7 mouse cellular contexts compared by ENCODE assay signal in genomic region chr7:112656141-112656662, GRCm38 (mm10). TPM values are rescaled to one million over a fixed set of nuclear protein-coding genes. Genes with fewer than 3 reads are reported as not detected.
A peak's percentile ranks its signal among the peaks of the same experiment; 100 is the strongest.
DNase-seq lines count a peak whose midpoint lies in the region; ATAC-seq and TF ChIP-seq lines count a peak whose summit lies in the region.

No protein-coding gene starts in this region.

- intact Hi-C loops in left cerebral cortex, adult 2 months (cut with DNase I), result no loop called here

- H3K9me3 ChIP-seq in embryonic facial prominence, embryonic 11.5 days (replicated peaks; ENCODE audit: control insufficient read depth, low read length), result no peaks in the 10 kb centered on the region
- no peaks in the 10 kb centered on the region for H3K9me3 ChIP-seq in heart, embryonic 14.5 days (ENCODE audit: control insufficient read depth, low read length)
- H3K9me3 ChIP-seq in stomach, embryonic 14.5 days (ENCODE audit: control insufficient read depth, low read depth, low read length), result no peaks in the 10 kb centered on the region
- no peaks in the 10 kb centered on the region for H3K9me3 ChIP-seq in hindbrain, embryonic 14.5 days (ENCODE audit: control insufficient read depth, low read length)

- H3K4me1 ChIP-seq in embryonic facial prominence, embryonic 11.5 days (ENCODE audit: control insufficient read depth, insufficient read depth, low read length), result no peaks in the 10 kb centered on the region
- H3K4me1 ChIP-seq in heart, embryonic 14.5 days (ENCODE audit: control insufficient read depth in 2 of 2, insufficient read depth in 2 of 2, low read length in 2 of 2), result peaks cover 26 to 59% of the 10 kb centered on the region in 2 experiments
- peaks cover 10% of the 10 kb centered on the region; the same call in 1 of the 2 replicates for H3K4me1 ChIP-seq in stomach, embryonic 14.5 days (ENCODE audit: control insufficient read depth, insufficient read depth, low read length)
- H3K4me1 ChIP-seq in hindbrain, embryonic 14.5 days (replicated peaks; ENCODE audit: control insufficient read depth, insufficient read depth, low read length), result 0 out of 2 replicates have a peak, but pooled peaks cover 5% of the 10 kb centered on the region

- TF ChIP-seq CTCF in left cerebral cortex, adult 2 months (IDR thresholded peaks at IDR 0.05), result no peak

- no peak overlapping the region; the same call in 1 of the 2 replicates for H3K4me2 ChIP-seq in embryonic facial prominence, embryonic 11.5 days (ENCODE audit: low read depth, low read length)
- H3K4me2 ChIP-seq in heart, embryonic 14.5 days (ENCODE audit: low read length), result peak overlapping the region; percentile 58
- H3K4me2 ChIP-seq in stomach, embryonic 14.5 days (replicated peaks; ENCODE audit: low read depth, low read length), result no peak overlapping the region
- no peak overlapping the region for H3K4me2 ChIP-seq in hindbrain, embryonic 14.5 days (replicated peaks)

- 44% methylated on average over 9 of the region's 9 CpGs for WGBS in embryonic facial prominence, embryonic 11.5 days
- WGBS in heart, embryonic 14.5 days, result under 1% methylated on average over 9 of the region's 9 CpGs
- WGBS in stomach, embryonic 14.5 days, result 15% methylated on average over 9 of the region's 9 CpGs
- WGBS in hindbrain, embryonic 14.5 days, result 58% methylated on average over 9 of the region's 9 CpGs

- no peak overlapping the region for H3K4me3 ChIP-seq in embryonic facial prominence, embryonic 11.5 days (ENCODE audit: low read depth, low read length)
- peak overlapping the region; percentile 20 to 27; a peak in 2 of 4 replicates for H3K4me3 ChIP-seq in heart, embryonic 14.5 days (ENCODE audit: control insufficient read depth in 1 of 2, insufficient read depth in 1 of 2, low read depth in 1 of 2, low read length in 2 of 2)
- H3K4me3 ChIP-seq in stomach, embryonic 14.5 days (ENCODE audit: low read depth, low read length), result no peak overlapping the region
- no peak overlapping the region for H3K4me3 ChIP-seq in left cerebral cortex, adult 2 months
- H3K4me3 ChIP-seq in hindbrain, embryonic 14.5 days (replicated peaks; ENCODE audit: low read length), result no peak overlapping the region

- H3K9ac ChIP-seq in embryonic facial prominence, embryonic 11.5 days (replicated peaks; ENCODE audit: low read length), result no peak overlapping the region
- peak overlapping the region; percentile 65 for H3K9ac ChIP-seq in heart, embryonic 14.5 days (ENCODE audit: low read length)
- H3K9ac ChIP-seq in stomach, embryonic 14.5 days (replicated peaks; ENCODE audit: low read depth, low read length), result no peak overlapping the region
- no peak overlapping the region for H3K9ac ChIP-seq in hindbrain, embryonic 14.5 days

- no peaks in the 10 kb centered on the region for H3K27me3 ChIP-seq in embryonic facial prominence, embryonic 11.5 days (ENCODE audit: control insufficient read depth, insufficient read depth, low read length)
- H3K27me3 ChIP-seq in heart, embryonic 14.5 days (ENCODE audit: control insufficient read depth, insufficient read depth, low read length), result no peaks in the 10 kb centered on the region
- H3K27me3 ChIP-seq in stomach, embryonic 14.5 days (ENCODE audit: control insufficient read depth, insufficient read depth, low read length), result no peaks in the 10 kb centered on the region
- no peaks in the 10 kb centered on the region for H3K27me3 ChIP-seq in hindbrain, embryonic 14.5 days (ENCODE audit: control insufficient read depth, insufficient read depth, low read length)

- peak; percentile 45 for DNase-seq in embryonic facial prominence, embryonic 11.5 days (ENCODE audit: low spot score)
- DNase-seq in kidney, postnatal 4 days, result peak; percentile 57 to 69
- DNase-seq in left cerebral cortex, adult 2 months (ENCODE audit: extremely low spot score in 1 of 2, low spot score in 2 of 2), result no peak
- DNase-seq in right cerebral cortex, postnatal 10 days (ENCODE audit: low spot score in 2 of 2), result no peak
- no peak for DNase-seq in hindbrain, embryonic 14.5 days (ENCODE audit: low spot score)

- H3K27ac ChIP-seq in embryonic facial prominence, embryonic 11.5 days (replicated peaks; ENCODE audit: low read depth, low read length), result no peak overlapping the region; the same call in 1 of the 2 replicates
- peak overlapping the region; percentile 96 to 98 for H3K27ac ChIP-seq in heart, embryonic 14.5 days (replicated peaks in 1 of 2; ENCODE audit: control insufficient read depth in 1 of 2, insufficient read depth in 1 of 2, low read depth in 2 of 2, low read length in 2 of 2)
- H3K27ac ChIP-seq in stomach, embryonic 14.5 days (ENCODE audit: low read length), result peak overlapping the region; percentile 48; the same call in 1 of the 2 replicates
- no peak overlapping the region for H3K27ac ChIP-seq in left cerebral cortex, adult 2 months
- no peak overlapping the region for H3K27ac ChIP-seq in hindbrain, embryonic 14.5 days

- H3K36me3 ChIP-seq in embryonic facial prominence, embryonic 11.5 days (replicated peaks; ENCODE audit: control insufficient read depth, insufficient read depth, low read depth, low read length), result no peaks in the 10 kb centered on the region
- no peaks in the 10 kb centered on the region for H3K36me3 ChIP-seq in heart, embryonic 14.5 days (ENCODE audit: control insufficient read depth, insufficient read depth, low read length)
- no peaks in the 10 kb centered on the region for H3K36me3 ChIP-seq in stomach, embryonic 14.5 days (ENCODE audit: control insufficient read depth, insufficient read depth, low read length)
- no peaks in the 10 kb centered on the region for H3K36me3 ChIP-seq in hindbrain, embryonic 14.5 days (replicated peaks; ENCODE audit: control insufficient read depth, insufficient read depth)

- no peak for ATAC-seq in embryonic facial prominence, embryonic 11.5 days (replicated peaks; ENCODE audit: insufficient number of reproducible peaks, low FRiP score, low TSS enrichment, low read depth)
- peak; percentile 90 for ATAC-seq in heart, embryonic 14.5 days (ENCODE audit: insufficient number of reproducible peaks, insufficient read depth, low FRiP score, low read depth)
- ATAC-seq in stomach, embryonic 14.5 days (ENCODE audit: insufficient number of reproducible peaks, insufficient read depth, low FRiP score, low read depth), result peak; percentile 82
- no peak for ATAC-seq in hindbrain, embryonic 14.5 days (ENCODE audit: low FRiP score)

RNA-seq across cellular contexts. Expression of gene Tead1, which starts 22.9 kb away (rescaled TPM):
- 14.4 and 16.7 TPM in 2 replicates for polyA plus RNA-seq in embryonic facial prominence, embryonic 11.5 days (2014; fragmentation: Nextera tagmentation; extraction: Ambion mirVana)
- polyA plus RNA-seq in heart, embryonic 14.5 days (2014; fragmentation: Nextera tagmentation; extraction: Ambion mirVana), result 34.0 and 40.7 TPM in 2 replicates
- 31.6 and 36.2 TPM in 2 replicates for polyA plus RNA-seq in stomach, embryonic 14.5 days (2014; fragmentation: Nextera tagmentation; extraction: Ambion mirVana)
- 10 to 100 TPM; 12.8 to 14.6 TPM for total RNA-seq in left cerebral cortex, adult 2 months (2021)
- 6.5 and 16.0 TPM in 2 replicates for polyA plus RNA-seq in hindbrain, embryonic 14.5 days (2014; fragmentation: Nextera tagmentation; extraction: Ambion mirVana)

Comparison
In these comparisons a context has a peak if more than half of its experiments do, and no peak if none do; other contexts are left out.
1. ATAC-seq: peak in heart, embryonic 14.5 days (single experiment) and stomach, embryonic 14.5 days (single experiment); none in embryonic facial prominence, embryonic 11.5 days (single experiment) and hindbrain, embryonic 14.5 days (single experiment).
2. DNase-seq: peak in embryonic facial prominence, embryonic 11.5 days (single experiment) and kidney, postnatal 4 days (2 of 2); none in left cerebral cortex, adult 2 months (0 of 2), right cerebral cortex, postnatal 10 days (0 of 2) and hindbrain, embryonic 14.5 days (single experiment).
3. H3K27ac ChIP-seq: peak in heart, embryonic 14.5 days (2 of 2) and stomach, embryonic 14.5 days (single experiment); none in embryonic facial prominence, embryonic 11.5 days (single experiment), left cerebral cortex, adult 2 months (single experiment) and hindbrain, embryonic 14.5 days (single experiment).
4. H3K4me3 ChIP-seq: peak in heart, embryonic 14.5 days (2 of 2); none in embryonic facial prominence, embryonic 11.5 days (single experiment), stomach, embryonic 14.5 days (single experiment), left cerebral cortex, adult 2 months (single experiment) and hindbrain, embryonic 14.5 days (single experiment).